Mouse (Mus musculus): ENCODE data around the gene Ccdc97.

The Ccdc97 gene

DNA sequence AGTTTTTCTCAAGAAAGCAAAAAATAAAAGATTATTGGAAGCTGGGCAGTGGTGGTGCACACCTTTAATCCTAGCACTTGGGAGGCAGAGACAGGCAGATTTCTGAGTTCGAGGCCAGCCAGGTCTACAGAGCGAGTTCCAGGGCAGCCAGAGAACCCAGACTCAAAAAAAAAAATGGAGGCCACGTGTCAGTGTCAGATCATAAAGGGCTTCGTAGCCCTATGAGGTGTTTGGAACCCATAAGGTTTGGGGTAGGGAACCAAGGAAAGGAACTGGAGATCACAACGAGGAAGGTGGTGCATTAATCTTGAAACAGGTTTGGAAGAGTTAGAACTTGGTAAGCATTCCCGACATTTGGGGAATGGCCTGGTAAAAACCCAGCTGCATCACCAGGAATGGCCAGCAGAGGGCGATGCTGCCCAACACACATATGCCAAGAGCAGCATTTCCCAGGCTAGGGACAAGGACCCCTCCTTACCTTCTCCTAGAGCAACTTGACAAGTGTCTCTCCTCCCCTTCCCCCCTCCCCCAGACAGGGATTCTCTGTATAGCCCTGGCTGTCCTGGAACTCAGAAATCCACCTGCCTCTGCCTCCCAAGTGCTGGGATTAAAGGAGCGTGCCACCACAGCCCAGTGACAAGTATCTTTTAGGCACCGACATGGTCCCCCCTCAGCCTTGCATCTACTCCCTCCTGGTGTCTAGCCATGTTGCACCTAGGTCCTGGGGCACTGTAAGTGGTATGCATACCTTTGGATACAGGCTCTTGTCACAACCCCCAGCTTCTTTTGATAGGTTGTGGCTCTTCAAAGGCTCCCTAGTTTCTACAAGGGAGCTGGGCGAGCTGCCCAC lies 1.1 kb upstream of the Ccdc97 start:
- peak; percentile 87 for DNase-seq

DNA sequence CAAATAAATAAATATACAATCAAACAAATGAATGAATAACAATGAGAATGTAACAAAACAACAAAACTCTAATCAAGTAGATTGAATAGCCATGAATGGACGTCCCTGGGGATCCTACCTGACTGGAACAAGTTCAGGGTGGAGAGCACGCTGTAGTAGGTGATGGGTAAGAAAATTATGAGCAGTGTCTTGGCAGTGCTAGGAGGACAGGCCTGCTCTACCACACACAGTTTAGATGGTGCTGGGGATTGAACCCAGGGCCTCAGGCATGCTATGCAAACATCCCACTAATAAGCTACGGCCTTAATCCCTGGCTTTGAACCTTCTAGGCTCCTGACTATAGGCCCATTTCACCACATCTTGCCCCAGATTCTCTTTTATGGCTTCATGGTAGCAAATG lies 1.4 kb downstream of the Ccdc97 start:
- no peak for DNase-seq

- no peak for DNase-seq
Measured at GRCm38 (mm10) chr7:25715731-25716271, 3.1 kb downstream of the Ccdc97 start.

GRCm38 (mm10) chr7:25714581-25714980 lies 4.3 kb downstream of the Ccdc97 start:
- DNase-seq: no peak

DNA sequence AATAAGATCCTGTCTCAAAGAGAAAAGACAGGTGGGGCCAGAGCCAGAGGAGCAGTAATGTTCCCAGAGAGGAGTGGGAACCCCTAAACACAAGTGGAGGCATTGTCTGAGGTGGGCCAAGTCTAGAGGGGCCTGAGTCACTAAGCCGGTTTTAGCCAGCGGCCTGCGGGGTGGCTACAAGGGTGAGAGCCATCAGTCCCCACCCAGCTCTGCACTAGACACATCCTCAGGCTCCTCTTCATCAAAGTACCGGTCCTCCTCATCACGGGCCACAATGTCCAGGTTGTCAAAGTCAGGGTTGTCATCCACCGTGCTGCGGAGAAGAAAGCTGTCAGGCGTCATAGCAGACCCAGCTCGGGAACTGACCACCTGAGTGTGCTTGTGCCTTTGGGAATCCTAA lies 6.1 kb downstream of the Ccdc97 start:
- no peak for DNase-seq

GRCm38 (mm10) chr7:25711731-25712197 lies 7.1 kb downstream of the Ccdc97 start:
- no peak for DNase-seq

GRCm38 (mm10) chr7:25711165-25711564 lies 7.7 kb downstream of the Ccdc97 start:
- DNase-seq: no peak

DNA sequence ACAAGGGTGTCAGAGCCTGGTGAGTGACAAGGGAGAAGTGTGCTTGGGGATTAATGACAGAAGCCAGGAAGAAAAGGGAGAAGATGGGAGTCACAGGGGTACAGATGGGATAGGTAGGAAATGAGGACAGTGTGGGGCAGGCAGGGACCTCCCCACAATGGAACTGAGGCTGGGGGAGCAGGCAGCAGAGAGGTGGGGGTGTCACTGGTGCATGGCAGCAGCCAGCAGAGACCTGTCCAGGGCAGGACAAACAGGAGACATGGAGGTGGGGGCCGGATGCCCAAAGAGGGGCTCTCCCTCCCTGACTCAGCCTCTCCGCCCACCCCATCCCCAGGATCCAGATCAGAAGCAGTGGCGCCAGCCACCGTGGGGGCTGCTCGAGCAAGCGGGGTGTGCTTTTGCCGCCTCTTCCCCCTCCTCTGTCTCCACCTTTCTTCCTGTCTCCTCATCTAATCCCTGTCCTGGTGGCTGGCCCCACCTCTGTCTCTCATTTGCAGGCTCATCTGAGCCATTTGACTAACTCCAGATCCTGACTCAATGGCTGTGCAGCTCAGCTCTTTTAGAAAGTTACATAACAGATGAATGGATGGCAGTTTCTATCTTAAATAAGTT lies 8.3 kb downstream of the Ccdc97 start:
- DNase-seq: no peak

DNA sequence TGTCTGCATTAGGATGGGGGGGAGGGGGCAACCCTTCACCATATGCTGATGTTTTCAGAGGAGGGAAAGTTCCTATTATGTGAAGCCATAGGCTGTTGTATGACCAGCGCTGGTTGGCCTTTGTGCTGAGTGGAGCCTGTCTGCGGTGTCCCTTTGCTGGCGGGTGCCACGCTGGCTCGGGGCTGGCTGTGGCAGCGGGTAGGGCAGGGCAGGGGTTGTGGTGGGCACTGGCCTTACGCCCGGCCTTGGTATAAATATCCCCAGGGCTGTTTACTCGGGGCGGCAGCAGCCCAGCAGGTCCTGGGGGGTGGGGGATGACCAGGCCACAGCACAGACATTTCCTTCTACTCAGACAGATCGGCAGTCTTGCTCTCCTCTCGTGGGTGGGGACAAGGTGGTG lies 8.9 kb downstream of the Ccdc97 start:
- DNase-seq: no peak

DNA sequence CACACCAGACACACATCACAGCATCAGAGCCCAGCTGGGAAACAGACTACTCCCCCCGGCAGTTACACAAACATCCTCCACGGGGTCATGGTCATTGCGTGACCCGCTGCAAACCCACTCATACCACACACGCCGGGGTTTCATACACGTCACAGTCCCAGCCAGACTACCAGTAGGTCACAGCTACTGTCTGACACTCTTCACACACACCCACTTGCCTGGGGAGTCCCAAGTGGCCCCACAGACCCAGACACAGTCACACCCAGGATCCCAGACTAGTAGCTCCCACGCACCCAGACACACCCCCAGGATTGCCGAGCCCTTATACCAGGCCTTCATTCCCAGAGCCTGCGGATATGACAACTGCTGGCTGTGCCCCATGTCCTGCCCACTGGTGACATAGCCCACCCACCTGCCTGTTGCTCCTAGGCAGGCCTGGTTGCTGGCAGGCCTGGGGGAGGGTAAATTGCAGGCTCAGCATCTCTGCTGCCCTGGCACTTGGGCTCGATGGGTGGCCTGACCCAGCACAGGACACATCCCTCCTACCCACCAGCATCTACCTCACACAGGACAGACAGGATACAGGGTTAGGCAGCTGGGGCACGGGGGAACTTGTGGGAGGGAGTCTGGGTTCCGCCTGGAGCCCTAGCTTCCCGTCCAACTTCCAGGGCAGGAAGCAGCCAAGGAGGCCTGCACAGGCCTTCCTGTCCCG lies 11.2 kb downstream of the Ccdc97 start:
- no peak for DNase-seq

- no peak for DNase-seq
Measured at GRCm38 (mm10) chr7:25706578-25707170, 12.2 kb downstream of the Ccdc97 start.

DNA sequence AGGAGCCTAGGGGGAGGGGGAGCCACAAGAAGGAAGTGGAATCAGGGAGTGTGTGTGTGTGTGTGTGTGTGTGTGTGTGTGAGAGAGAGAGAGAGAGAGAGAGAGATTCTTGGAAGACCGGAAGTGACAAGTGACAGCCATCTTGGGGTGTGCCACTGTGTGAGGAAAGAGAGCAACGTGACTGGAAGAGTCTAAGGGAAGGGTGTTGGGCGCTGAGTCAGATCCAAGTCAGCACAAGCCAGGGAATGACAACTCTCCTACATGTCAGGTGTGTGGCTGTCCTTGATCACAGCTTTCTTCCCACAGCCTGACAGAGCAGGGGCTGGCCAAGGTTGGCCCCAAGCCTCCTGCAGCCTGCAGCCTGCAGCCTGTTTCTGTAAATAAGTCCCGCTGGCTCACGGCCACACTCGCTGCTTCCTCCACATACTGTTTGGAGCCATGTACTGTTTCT lies 13.1 kb downstream of the Ccdc97 start:
- no peak for DNase-seq

DNA sequence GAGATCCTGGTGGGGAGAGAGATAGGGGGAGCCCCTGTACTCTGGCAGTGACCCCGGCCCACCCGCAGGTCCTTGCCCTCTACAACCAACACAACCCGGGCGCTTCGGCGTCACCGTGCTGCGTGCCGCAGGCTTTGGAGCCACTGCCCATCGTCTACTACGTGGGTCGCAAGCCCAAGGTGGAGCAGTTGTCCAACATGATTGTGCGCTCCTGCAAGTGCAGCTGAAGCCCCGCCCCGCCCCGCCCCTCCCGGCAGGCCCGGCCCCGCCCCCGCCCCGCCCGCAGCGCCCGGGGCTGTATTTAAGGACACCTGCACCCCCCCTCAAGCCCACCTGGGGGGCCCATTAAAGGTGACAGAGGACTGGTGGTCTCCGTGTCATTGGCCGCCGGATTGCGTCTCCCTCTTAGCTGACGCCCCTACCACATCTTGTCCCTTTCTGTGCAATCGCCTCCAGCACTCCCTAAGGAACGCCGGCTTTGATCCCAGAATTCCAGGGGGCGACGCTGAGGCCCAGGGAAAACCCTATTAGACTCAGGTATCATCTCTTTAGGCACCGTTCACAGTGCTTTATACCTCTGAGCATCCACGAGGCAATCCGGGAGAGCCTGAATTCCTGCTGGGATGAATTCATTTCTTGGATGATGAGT lies 14.0 kb downstream of the Ccdc97 start:
- DNase-seq: peak; percentile 45

DNA sequence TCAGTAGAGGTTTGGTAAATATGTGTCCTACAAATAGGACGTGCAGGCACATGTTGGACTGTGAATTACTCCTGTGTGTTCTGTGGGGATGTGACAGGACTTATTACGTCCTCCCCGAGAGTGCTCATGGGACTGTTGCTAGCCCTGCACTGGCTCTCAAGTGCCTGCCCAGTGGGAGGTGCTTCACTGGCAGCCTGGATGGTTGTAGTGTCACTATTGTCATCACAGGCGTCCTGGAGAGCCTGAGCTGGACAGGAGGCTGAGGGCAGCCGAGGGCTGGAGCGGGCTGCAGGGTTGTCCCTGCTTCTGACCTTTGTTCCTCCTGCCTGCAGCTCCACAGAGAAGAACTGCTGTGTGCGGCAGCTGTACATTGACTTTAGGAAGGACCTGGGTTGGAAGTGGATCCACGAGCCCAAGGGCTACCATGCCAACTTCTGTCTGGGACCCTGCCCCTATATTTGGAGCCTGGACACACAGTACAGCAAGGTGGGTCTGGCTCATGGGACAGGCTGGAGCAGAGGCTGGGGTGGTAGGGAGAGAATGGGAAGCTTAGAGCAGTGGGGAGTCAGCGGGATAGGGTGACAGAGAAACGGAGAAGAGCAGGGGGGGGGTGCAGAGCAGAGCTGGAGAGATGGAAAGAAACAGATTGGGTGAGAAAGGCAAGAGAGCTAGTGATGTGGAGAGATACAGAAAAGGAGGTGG lies 14.9 kb downstream of the Ccdc97 start:
- no peak for DNase-seq

DNA sequence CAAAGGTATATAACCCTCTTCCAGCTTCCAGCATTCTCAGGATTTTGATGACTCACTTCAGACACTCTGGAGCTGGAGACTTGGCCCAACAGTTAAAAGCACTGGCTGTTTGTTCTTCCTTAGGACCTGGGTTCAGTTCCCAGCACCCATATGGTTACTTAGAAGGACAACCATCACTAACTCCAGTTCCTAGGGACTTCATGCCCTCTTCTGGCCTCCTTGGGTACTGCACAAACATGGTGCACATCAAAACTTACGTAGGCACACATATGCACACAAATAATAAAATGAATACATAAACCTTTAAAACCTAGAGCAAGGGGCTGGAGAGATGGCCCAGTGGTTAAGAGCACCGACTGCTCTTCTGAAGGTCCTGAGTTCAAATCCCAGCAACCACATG lies 16.5 kb downstream of the Ccdc97 start:
- no peak for DNase-seq

DNA sequence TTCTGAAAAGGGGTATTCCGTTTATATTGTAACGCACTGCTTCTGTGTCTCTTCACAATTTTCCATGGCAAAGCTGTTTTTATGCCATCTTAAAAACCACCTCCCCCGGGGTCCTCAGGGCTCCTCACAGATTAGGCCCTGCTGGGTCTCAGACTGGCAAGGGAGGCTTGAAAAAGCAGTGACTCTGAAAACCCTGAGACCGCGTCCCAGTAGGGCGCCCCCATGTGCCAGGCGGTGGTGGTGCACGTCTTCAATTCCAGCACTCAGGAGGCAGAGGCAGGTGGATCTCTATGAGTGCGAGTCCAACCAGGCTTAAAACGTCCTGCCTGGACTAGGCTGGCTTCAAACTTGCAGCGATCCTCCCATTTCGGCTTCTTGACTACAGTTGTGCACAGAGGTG lies 18.2 kb downstream of the Ccdc97 start:
- DNase-seq: no peak

- no peak for DNase-seq
Measured at GRCm38 (mm10) chr7:25699851-25700250, 19.0 kb downstream of the Ccdc97 start.

DNA sequence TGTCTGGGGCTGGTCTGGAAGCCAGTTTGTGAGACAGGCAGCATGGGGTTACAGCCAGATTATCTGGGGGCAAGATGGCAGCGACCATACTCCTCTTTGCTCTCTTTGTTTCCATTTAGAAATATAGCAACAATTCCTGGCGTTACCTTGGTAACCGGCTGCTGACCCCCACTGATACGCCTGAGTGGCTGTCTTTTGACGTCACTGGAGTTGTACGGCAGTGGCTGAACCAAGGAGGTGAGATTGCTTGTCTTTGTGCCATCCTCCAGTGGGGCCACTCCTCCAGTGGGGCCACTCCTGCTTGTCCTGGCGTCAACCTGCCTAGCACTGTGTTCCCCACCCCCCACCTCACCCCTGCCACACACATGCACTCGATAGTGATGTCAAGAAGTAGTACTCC lies 24.8 kb downstream of the Ccdc97 start:
- no peak for DNase-seq

DNA sequence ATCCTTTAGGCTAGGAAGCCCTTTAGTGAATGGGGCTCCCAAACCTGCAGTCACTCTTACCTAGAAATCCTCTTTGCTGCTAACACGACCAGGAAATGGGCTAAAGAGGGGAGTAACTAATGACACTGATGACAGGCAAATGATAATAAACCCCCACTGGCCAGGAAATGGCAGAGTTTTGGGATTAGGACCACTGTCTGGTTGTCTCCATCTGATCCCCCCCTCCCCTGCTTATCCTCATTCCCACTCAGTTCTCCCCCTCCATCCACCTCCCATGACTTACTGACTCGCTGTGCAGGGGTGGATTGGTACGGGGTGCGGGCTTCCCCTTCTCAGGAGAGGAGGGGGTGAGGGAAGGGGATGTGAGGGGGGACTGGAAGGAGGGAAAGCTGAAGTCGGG lies 28.8 kb downstream of the Ccdc97 start:
- no peak for DNase-seq

- DNase-seq: no peak
Measured at GRCm38 (mm10) chr7:25689603-25690021, 29.3 kb downstream of the Ccdc97 start.

GRCm38 (mm10) chr7:25688810-25689586 lies 29.9 kb downstream of the Ccdc97 start:
- no peak for DNase-seq
